Mouse (Mus musculus) macrophage (primary cell): ENCODE results near the gene Plekha5. TPM values are rescaled to one million over a fixed set of nuclear protein-coding genes. Genes with fewer than 3 reads are reported as not detected.

ENCODE experiments used
- H3K27ac ChIP-seq: fragments of 350-480 bp; formaldehyde crosslinking; 2 replicates; pipeline ENCODE4 v1.9.0; 2021
- H3K36me3 ChIP-seq: fragments of 350-480 bp; formaldehyde crosslinking; 2 replicates; pipeline ENCODE4 v1.9.0; 2021; ENCODE audit errors: inconsistent target
- H3K4me3 ChIP-seq: fragments of 350-480 bp; formaldehyde crosslinking; 2 replicates; pipeline ENCODE4 v1.9.0; 2021; ENCODE audit errors: inconsistent target
- H3K79me2 ChIP-seq: fragments of 350-480 bp; formaldehyde crosslinking; 2 replicates; pipeline ENCODE4 v1.9.0; 2021; ENCODE audit errors: inconsistent target
- WGBS: methylation state at CpG from one replicate; pipeline ENCODE4 v1.1.7; 2026; ENCODE audit warnings: inconsistent platforms; ENCODE audit not compliant: missing documents; 5-methylcytosine and 5-hydroxymethylcytosine counted together
- polyA plus RNA-seq: library from polyadenylated mRNA; stranded (reverse); fragments of 250-400 nt; gene quantifications from 3 replicates; pipeline ENCODE4 v1.2.4, GENCODE M21; 2018; ENCODE audit warnings: inconsistent platforms

Plekha5 gene
- polyA plus RNA-seq, 1 experiment from 2014 or later: 3.2 TPM

DNA sequence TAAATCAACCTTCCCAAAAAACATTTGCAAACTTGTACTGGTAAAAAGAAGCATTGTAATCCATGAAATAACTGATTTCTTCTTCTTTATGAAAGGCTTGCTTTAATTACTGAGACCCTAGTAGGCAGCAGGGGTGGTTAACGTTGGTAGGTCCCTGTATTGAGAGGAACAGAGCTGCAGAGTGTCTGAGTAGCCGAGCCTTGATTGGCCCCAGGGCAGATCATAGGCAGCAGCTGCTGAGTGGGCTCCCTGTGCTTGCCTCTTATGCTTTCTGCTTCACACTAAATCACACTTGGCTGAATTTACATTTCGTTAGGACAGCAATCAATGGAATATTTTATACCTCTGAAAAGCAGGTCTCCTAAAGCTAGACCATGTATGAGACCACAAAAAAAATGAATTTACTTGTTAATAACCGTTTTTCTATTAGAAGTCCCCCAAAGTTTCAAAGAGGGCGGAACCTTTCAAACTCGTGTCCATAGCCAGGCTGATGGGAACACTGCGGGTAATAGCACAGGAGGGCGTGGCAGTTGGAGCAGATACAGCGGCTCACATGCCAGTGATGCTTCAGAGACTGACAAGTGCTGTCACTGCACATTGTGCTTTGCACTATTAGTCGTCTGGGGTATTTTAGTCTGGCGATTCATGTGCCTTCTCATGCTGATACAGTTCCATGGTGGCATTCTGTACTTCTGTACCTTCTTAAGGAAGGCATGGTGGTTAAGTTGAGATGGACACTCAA lies 123.5 kb downstream of the Plekha5 start:
- H3K27ac ChIP-seq: no peak overlapping the region
- WGBS: 94% methylated on average over 11 of the region's 11 CpGs
- no peaks in the 10 kb centered on the region for H3K79me2 ChIP-seq
- no peak overlapping the region for H3K4me3 ChIP-seq
- no peaks in the 10 kb centered on the region for H3K36me3 ChIP-seq

DNA sequence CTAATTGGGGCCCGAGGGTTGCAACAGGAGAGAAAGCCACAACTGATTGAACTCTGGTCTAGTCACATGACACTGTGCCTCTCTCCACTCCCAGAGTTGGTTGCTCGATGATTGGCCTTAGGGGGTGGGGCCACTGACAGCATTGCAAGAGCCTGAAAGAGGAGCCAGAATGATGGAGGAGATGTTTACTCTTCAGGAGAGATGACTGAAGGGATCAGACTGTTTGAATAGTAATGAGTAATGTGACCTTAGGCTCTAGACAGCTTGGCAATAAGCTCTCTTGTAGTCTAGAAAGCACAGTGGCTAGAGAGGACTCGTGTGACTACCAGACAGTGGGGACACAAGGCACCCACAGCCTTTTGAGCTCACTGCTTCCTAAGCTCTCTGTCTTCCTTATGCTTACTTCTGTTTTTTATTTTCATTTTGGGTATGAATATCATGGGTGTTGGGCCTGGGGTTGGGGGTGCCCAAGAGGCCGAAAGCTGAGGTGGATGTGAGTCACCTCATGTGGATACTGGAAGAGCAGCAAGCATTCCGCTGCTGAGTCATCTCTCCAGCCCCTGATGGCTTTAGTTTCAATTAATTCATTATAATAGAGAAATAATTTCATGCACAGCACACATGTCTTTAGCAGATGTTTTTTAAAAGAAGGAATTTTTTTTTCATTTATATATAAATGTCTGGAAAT lies 124.4 kb downstream of the Plekha5 start:
- Histone ChIP-seq H3K27ac (no peak overlapping the region), H3K36me3 (no peaks in the 10 kb centered on the region), H3K79me2 (no peaks in the 10 kb centered on the region), H3K4me3 (no peak overlapping the region)
- WGBS: 55% methylated on average over 5 of the region's 5 CpGs

DNA sequence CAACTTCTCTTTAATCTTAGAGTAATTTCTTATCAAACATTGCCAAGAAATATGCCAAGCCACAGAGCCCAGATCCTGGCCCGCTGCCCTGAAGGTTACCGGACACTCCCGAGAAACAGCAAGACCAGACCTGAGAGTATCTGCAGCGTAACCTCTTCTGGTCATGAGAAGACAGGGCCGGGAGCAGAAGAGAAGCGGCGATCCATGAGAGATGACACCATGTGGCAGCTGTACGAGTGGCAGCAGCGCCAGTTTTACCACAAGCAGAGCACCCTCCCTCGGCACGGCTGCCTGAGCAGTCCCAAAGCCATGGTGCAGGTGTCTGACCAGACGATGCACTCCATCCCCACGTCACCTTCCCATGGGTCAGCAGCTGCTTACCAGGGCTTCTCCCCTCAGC lies 126.9 kb downstream of the Plekha5 start:
- Histone ChIP-seq H3K36me3 (no peaks in the 10 kb centered on the region), H3K4me3 (no peak overlapping the region), H3K27ac (no peak overlapping the region), H3K79me2 (no peaks in the 10 kb centered on the region)
- 95% methylated on average over 9 of the region's 13 CpGs for whole genome bisulfite sequencing

DNA sequence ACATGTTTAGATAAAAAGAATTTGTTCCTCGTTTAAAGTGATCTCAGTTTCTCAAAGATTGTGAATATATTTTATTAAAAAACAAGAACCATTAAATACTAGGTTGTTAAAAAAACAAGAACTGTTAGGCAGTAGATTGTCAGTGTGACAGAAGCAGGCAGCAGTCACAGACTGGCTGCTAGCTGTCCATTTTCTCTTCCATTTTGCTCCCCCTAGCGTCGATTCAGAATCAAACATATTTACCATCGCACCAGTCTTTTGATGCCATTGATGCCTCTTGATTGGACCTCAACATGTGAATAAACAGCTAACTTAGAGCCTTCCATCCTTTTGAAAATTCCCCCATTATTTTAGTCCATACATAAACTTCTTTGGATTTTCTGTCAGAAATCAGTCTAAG lies 130.4 kb downstream of the Plekha5 start:
- WGBS: 76% methylated on average over 4 of the region's 4 CpGs

DNA sequence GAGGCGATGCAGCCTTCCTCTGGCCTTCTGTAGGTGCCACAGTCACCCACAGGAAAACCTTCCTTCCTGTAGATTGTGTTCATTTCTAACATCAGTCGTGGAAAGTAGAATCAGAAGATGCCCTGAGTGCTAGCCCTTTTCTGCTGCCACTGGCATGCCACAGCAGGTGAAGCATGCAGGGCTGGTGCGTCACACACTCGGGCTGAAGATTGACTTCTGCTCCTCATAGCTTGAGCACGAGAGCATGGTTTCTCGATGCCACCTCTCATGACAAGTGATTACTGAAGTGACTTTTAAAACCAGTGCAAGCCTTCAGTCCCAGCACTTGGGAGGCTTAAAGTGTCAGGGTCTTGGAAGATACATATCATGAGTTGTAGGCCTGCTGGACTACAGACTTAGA lies 135.6 kb downstream of the Plekha5 start:
- Histone ChIP-seq H3K79me2 (no peaks in the 10 kb centered on the region), H3K36me3 (no peaks in the 10 kb centered on the region), H3K4me3 (no peak overlapping the region), H3K27ac (no peak overlapping the region)
- WGBS: 71% methylated on average over 6 of the region's 6 CpGs

More for the DNA sequence above, 130.4 kb downstream of the Plekha5 start:
- H3K79me2 ChIP-seq: no peaks in the 10 kb centered on the region
- H3K4me3 ChIP-seq: no peak overlapping the region
- no peaks in the 10 kb centered on the region for H3K36me3 ChIP-seq
- no peak overlapping the region for H3K27ac ChIP-seq

DNA sequence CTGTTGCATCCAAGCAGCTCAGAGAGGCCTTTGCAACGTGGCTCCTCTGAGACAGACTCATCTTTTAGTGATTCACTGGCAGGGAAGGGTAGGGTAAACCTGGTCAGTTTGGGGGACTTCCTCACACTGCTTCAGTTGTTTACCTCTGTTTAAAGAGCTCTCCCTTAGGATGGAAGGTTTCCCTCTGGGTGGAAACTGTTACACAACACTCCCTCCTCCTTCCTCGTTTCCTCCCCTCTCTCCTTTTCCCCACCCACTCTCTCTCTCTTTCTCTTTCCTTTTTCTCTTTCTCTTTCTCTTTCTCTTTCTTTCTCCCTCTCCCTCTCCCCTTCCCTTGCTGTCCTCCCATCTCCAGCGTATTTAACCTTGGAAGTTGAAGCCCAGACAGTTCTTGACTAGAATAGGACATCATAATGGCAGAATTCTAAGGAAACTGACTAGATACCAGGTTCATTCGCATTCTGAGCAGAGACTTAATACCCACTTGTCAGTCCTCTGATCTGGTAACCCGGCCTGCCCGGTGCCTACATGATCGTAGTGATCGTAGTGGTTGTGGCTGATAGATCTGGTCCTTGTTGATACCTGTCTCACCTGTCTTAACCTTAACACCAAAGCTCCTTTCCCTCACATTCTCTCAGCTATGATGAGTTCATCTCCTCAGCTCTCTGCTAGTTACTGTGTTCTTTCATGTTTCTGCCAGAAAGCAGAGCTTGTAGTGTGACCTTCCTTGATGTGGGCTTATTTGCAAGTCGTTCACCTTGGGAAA lies 137.5 kb downstream of the Plekha5 start:
- WGBS: 86% methylated on average over 9 of the region's 9 CpGs
- H3K4me3 ChIP-seq: no peak overlapping the region

DNA sequence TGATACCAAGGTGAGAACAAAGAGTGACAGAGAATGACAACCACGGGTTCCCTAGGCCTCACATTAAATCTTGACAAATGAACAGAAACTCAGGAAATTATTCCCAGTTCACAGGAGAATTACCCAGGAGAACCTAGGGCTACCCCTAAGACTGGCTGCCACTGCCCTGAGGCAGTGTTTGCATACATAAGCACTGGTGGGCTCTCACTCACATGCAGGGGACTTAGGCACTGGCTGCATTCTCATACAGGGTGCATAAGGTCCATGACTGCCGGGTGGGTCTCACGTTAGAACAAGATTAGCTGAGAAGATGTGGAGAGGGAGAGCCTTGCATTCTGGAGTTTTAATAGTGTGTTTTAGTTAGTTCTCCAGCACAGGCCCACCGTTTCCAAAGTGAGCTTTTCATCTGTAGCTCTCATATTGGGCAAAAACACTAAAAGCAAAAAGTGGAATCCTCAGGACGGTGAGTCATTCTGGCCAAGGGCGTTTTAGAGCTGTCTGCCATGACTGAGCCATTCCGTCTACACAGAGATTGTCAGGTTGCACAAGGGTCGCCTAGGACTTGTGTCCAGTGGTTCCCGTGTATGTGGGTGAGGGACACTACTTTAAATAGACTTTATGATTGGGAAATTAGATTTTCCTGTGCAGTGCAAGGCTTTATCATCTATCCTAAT lies 138.2 kb downstream of the Plekha5 start:
- 89% methylated on average over 9 of the region's 9 CpGs for whole genome bisulfite sequencing
- Histone ChIP-seq H3K4me3 (no peak overlapping the region), H3K36me3 (no peaks in the 10 kb centered on the region), H3K27ac (no peak overlapping the region), H3K79me2 (no peaks in the 10 kb centered on the region)

More for the DNA sequence above, 137.5 kb downstream of the Plekha5 start:
- Histone ChIP-seq H3K79me2 (no peaks in the 10 kb centered on the region), H3K27ac (no peak overlapping the region), H3K36me3 (no peaks in the 10 kb centered on the region)

DNA sequence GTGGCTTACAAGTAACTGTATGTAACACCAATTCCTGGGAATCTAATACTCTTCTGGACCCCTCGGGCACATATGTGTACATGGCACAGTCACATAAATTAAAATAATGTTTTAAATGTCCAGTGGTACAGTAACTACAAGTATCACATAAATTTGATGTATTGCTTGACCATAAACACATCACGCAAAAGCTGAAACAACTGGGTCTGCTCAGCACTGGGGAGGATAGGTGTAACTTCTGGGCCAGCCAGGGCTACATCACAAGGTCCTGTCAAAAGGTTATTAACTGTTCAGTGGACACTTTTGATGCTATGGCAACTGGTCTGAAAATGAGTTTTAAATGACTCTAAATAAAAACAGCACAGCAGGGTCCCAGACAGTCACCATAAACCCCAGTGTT lies 143.3 kb downstream of the Plekha5 start:
- no peaks in the 10 kb centered on the region for H3K36me3 ChIP-seq
- H3K79me2 ChIP-seq: no peaks in the 10 kb centered on the region
- WGBS: 96% methylated on average over 2 of the region's 2 CpGs
- H3K4me3 ChIP-seq: no peak overlapping the region
- no peak overlapping the region for H3K27ac ChIP-seq

DNA sequence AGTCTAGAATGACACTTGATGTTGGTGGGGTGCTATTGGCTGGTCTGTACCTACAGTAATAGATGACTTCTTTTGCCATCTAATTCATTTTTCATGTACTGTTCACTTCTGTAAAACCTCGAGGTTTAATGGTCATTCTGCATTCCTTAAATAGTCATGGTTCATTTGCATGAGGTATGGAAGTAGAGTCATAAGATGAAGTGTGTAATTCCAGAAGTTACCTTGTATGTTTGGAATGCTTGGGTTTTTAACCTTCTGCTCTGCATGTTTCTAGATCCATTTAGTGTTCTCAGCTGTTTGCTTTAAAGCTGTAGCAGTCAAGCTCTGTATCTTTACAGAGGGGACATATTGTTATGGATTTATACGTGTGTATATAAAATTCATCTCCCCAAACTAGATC lies 144.0 kb downstream of the Plekha5 start:
- 58% methylated on average over 2 of the region's 2 CpGs for WGBS

DNA sequence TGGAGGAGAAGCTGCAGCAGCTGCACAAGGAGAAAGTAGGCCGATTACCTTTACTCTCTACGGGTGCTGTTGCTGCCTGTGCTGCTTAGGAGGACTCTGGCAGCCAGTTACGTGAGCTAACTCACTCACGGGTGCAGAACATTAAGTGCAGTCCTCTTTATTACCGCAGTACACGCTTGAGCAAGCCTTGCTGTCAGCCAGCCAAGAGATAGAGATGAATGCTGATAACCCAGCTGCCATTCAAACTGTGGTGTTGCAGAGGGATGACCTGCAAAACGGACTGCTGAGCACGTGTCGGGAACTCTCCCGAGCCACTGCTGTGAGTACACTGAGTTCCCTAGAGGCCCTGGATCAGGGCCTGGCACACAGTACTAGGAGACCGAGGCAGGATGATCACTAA lies 146.3 kb downstream of the Plekha5 start:
- no peaks in the 10 kb centered on the region for H3K79me2 ChIP-seq
- WGBS: 88% methylated on average over 11 of the region's 11 CpGs
- H3K27ac ChIP-seq: no peak overlapping the region
- H3K36me3 ChIP-seq: no peaks in the 10 kb centered on the region
- no peak overlapping the region for H3K4me3 ChIP-seq

More for the DNA sequence above, 144.0 kb downstream of the Plekha5 start:
- H3K27ac ChIP-seq: no peak overlapping the region
- H3K36me3 ChIP-seq: no peaks in the 10 kb centered on the region
- H3K79me2 ChIP-seq: no peaks in the 10 kb centered on the region
- no peak overlapping the region for H3K4me3 ChIP-seq

DNA sequence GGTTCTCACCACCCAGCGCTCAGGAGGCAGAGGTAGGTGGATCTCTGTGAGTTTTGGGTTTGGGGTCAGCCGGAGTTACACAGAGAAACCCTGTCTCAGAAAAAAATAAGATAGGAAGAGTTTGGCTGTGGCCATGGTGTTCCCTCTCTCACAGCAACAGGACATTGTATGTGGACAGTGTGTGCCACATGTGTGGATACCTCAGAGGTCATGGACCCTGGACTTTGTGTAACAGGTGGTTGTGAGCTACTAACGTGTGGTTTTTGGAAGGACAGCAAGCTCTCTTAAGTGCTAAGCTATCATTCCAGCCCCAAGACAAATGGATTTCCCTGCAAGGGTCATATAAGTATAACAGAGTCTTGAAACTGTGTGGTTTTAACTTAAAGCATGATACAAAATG lies 151.1 kb downstream of the Plekha5 start:
- Histone ChIP-seq H3K36me3 (no peaks in the 10 kb centered on the region), H3K4me3 (no peak overlapping the region), H3K79me2 (no peaks in the 10 kb centered on the region), H3K27ac (no peak overlapping the region)
- 96% methylated on average over 3 of the region's 3 CpGs for WGBS

DNA sequence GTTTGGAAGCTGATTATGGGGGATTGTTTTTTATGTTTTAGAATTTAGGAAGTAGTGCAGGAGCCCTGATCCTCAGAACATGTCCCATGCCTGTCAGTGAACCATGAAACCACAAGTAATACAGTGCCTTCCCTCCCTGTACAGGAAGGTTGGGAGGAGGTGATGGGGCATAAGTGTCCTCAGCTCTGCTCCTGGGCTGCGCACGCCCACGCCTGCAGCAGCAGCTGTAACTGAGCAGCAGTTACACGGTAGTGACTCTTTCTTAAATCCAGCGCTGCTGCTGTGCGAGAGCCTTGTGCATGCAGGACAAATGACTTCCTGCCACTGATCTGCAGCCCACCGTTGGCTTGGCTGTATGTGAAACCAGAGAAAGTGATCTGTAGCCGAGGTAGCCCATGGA lies 152.3 kb downstream of the Plekha5 start:
- H3K4me3 ChIP-seq: no peak overlapping the region
- no peaks in the 10 kb centered on the region for H3K79me2 ChIP-seq
- no peaks in the 10 kb centered on the region for H3K36me3 ChIP-seq
- 40% methylated on average over 8 of the region's 8 CpGs for WGBS
- no peak overlapping the region for H3K27ac ChIP-seq

DNA sequence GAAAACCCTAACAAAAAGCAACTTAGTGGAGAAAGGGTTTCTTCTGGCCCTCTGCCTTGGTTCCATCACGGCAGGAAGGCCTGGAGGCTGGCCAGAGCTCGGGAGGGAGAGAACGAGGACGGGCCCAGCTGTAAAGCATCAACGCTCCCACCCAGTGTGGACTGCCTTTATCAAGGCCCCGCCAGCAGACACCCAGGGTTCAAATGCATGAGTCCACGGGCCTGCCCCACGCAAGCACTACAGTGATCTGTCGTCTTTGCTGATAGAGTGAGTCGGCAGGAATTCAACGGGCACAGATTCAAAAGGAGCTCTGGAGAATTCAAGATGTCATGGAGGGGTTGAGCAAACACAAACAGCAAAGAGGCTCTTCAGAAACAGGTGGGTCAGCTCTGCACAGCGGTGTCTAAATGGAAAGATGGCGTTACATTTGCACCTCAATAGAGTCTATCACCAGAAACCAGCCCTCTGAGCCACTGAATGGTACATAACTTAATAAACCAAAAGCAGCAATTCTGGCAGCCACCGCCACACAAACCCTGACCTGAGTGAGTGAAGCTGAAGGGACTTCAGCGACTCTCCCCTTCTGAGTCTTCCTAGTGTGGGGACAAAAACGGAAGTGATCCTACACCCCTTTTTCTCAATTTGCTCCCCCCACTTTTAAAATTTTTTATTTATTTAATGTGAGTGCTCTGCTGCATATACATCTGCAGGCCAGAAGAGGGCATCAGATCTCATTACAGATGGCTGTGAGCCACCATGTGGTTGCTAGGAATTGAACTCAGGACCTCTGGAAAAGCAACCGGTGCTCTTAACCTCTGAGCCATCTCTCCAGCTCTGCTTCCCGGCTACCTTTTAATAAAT lies 153.3 kb downstream of the Plekha5 start:
- Histone ChIP-seq H3K36me3 (no peaks in the 10 kb centered on the region), H3K79me2 (no peaks in the 10 kb centered on the region), H3K4me3 (no peak overlapping the region), H3K27ac (no peak overlapping the region)
- 90% methylated on average over 18 of the region's 18 CpGs for WGBS

DNA sequence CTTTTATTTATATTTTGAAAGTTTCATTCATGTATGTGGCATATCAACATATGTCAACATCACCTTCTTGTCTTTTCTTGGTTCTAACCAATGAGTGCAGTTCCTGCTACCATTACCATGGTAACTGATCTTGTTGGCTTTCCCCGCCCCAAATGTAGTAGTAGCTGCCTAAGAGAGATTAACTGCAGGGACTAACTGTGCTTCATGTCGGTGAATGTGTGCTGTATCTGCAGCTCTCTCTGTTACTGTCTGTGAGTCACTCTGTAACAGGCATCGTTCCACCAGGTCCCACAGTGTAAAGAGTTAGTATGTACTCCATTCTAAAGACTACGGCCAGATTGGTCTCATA lies 153.9 kb downstream of the Plekha5 start:
- Histone ChIP-seq H3K4me3 (no peak overlapping the region), H3K36me3 (no peaks in the 10 kb centered on the region), H3K27ac (no peak overlapping the region), H3K79me2 (no peaks in the 10 kb centered on the region)
- 100% methylated on average over 4 of the region's 4 CpGs for WGBS
